Mouse (Mus musculus) embryo, embryonic 9.5 days (tissue): ENCODE measurements around the gene Akr1b10.
"Not testable (repeated sequence)": the region's sequence is repeated elsewhere in the genome, so short reads cannot be mapped to it uniquely, and the experiment has no call there.

Experiments used
- DNase-seq: peaks from one replicate; pipeline ENCODE4 v3.0.0-alpha.2; 2017; ENCODE audit errors: extremely low spot score

Akr1b10 gene

GRCm38 (mm10) chr6:34384110-34384661 is at the start of gene Akr1b10:
Gene Akr1b10, plus strand, starts transcription at chr6:34384218.
- peak; percentile 70 for DNase-seq

GRCm38 (mm10) chr6:34334673-34335072 is 49.3 kb upstream of the Akr1b10 start:
- DNase-seq, result no peak

- no peak for DNase-seq
Observed at GRCm38 (mm10) chr6:34337799-34338198, 46.2 kb upstream of the Akr1b10 start.

GRCm38 (mm10) chr6:34341991-34342390 is 42.0 kb upstream of the Akr1b10 start:
- no peak for DNase-seq

GRCm38 (mm10) chr6:34342476-34342875 is 41.5 kb upstream of the Akr1b10 start:
- DNase-seq, result no peak

GRCm38 (mm10) chr6:34343426-34343825 is 40.6 kb upstream of the Akr1b10 start:
- DNase-seq, result no peak

GRCm38 (mm10) chr6:34344135-34344850 is 39.7 kb upstream of the Akr1b10 start:
- no peak for DNase-seq

- peak; percentile 56 for DNase-seq
Observed at GRCm38 (mm10) chr6:34344935-34345334, 39.1 kb upstream of the Akr1b10 start.

GRCm38 (mm10) chr6:34346096-34346898 is 37.7 kb upstream of the Akr1b10 start:
- DNase-seq, result peak; percentile 73

- DNase-seq, result no peak
Observed at GRCm38 (mm10) chr6:34350037-34350699, 33.9 kb upstream of the Akr1b10 start.

GRCm38 (mm10) chr6:34351481-34351880 is 32.5 kb upstream of the Akr1b10 start:
- DNase-seq, result not testable (repeated sequence)

- DNase-seq, result no peak
Observed at GRCm38 (mm10) chr6:34352401-34352800, 31.6 kb upstream of the Akr1b10 start.

- peak; percentile 50 for DNase-seq
Observed at GRCm38 (mm10) chr6:34353658-34354353, 30.2 kb upstream of the Akr1b10 start, which contains the start of gene Akr1b8. Gene Akr1b8, plus strand, starts transcription at chr6:34354119.

- no peak for DNase-seq
Observed at GRCm38 (mm10) chr6:34354354-34355348, 29.4 kb upstream of the Akr1b10 start.

GRCm38 (mm10) chr6:34355349-34355747 is 28.7 kb upstream of the Akr1b10 start:
- no peak for DNase-seq

GRCm38 (mm10) chr6:34355841-34356240 is 28.2 kb upstream of the Akr1b10 start:
- DNase-seq, result no peak

- no peak for DNase-seq
Observed at GRCm38 (mm10) chr6:34364217-34365136, 19.5 kb upstream of the Akr1b10 start.

- DNase-seq, result no peak
Observed at GRCm38 (mm10) chr6:34367998-34368397, 16.0 kb upstream of the Akr1b10 start.

GRCm38 (mm10) chr6:34370081-34370480 is 13.9 kb upstream of the Akr1b10 start:
- no peak for DNase-seq
